Mouse (Mus musculus) brain, embryonic 14.5 days (tissue): ENCODE data around the gene Utp14b.

ENCODE experiments used
- CTCF ChIP-seq: fragments of 200-500 bp; IDR thresholded peaks from 2 replicates; pipeline ENCODE4 v1.5.1; 2012; ENCODE audit warnings: inconsistent platforms, mild to moderate bottlenecking, moderate library complexity, borderline replicate concordance; ENCODE audit not compliant: insufficient read depth, insufficient read length; ENCODE audit errors: extremely low read depth
- POLR2A ChIP-seq: fragments of 200-500 bp; IDR thresholded peaks from 2 replicates; pipeline ENCODE4 v1.6.1; 2012; ENCODE audit warnings: mild to moderate bottlenecking, inconsistent platforms, borderline replicate concordance; ENCODE audit not compliant: poor library complexity, insufficient read depth, insufficient read length, severe bottlenecking; ENCODE audit errors: extremely low read depth

DNA sequence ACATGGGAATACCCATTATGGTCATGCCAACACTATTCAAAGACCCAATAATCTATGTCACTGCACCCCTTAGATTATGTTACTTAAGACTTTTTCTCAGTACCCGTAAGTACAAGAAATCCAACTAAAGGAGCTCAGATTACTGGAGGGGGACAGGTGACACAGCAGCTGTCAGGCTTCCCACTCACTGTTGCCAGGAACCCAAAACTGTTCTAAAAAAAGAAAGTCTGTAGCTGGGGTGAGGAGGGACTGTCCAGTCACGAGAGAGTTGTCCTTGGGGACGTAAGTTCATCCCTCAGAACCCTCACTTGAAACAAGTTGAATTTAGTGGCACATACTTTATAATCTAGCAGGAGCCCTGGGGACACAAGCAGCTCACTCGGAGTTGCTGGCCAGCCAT lies 46.8 kb upstream of the Utp14b start:
- TF ChIP-seq CTCF (no peak), POLR2A (no peak)
